Mouse (Mus musculus) megakaryocyte, embryonic 14.5 days (primary cell): Measurements from ENCODE around the gene St3gal3. TPM values are rescaled to one million over a fixed set of nuclear protein-coding genes. Genes with fewer than 3 reads are reported as not detected.

Source experiments
- H3K27me3 ChIP-seq: replicated peaks from 2 replicates; pipeline ENCODE3; 2012; ENCODE audit warnings: inconsistent platforms
- H3K36me3 ChIP-seq: replicated peaks from 2 replicates; pipeline ENCODE3; 2012; ENCODE audit warnings: low read length, inconsistent platforms, mixed read lengths
- H3K4me1 ChIP-seq: 2 replicates; pipeline ENCODE4 v1.6.1; 2012; ENCODE audit warnings: inconsistent platforms
- H3K4me3 ChIP-seq: replicated peaks from 2 replicates; pipeline ENCODE3; 2012; ENCODE audit warnings: moderate library complexity, mild to moderate bottlenecking, inconsistent platforms
- H3K9me3 ChIP-seq: 2 replicates; pipeline ENCODE4 v1.6.1; 2012; ENCODE audit warnings: inconsistent platforms
- FLI1 ChIP-seq: IDR thresholded peaks from 2 replicates; pipeline ENCODE4 v1.6.1; 2012; ENCODE audit warnings: low read length, inconsistent platforms, mixed read lengths
- GATA1 ChIP-seq: IDR thresholded peaks from 3 replicates; pipeline ENCODE4 v1.6.1; 2012; ENCODE audit warnings: mixed read lengths, low read length, inconsistent platforms, borderline replicate concordance
- polyA plus RNA-seq: library from polyadenylated mRNA; stranded (reverse); fragments of >175 nt; gene quantifications from 2 replicates; pipeline ENCODE4 v1.2.3, GENCODE M21; 2012; ENCODE audit warnings: low replicate concordance; ENCODE audit not compliant: insufficient read depth

The St3gal3 gene
- polyA plus RNA-seq, 1 experiment, result 17.4 TPM

DNA sequence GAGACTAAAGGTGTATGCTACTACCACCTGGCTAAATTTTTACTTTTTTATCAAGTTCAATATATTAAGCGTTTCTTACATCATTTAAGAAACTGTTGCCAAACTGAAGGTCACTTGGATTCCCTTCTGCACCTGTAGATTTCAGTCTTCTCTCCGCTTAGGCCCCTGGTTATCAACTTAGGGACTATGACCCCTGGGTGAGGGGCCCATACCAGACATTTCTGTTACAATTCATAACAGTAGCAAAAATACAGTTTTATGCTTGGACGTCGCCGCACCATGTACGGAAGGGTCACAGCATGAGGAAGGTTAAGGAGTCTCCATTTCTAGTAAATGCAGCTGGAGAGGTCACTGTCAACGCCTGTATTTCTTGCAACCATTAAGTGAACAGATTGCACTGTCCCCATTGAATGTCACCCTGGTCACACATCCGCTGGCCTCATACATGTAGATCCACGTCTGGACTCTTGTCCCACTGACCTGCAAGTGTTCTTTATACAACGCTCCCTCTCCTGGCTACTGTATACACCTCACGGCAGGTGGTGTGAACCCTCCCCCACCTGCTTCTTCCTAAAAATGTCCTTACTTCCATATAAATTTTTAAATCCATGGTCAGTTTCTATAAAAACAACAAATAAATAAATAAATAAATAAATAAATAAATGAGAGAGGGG lies 41.8 kb downstream of the St3gal3 start:
- no peak overlapping the region for H3K4me3 ChIP-seq
- no peak for TF ChIP-seq GATA1
- no peak for TF ChIP-seq FLI1
- H3K36me3 ChIP-seq, result peaks cover 4% of the 10 kb centered on the region
- H3K27me3 ChIP-seq, result no peaks in the 10 kb centered on the region
- no peaks in the 10 kb centered on the region for H3K9me3 ChIP-seq
- H3K4me1 ChIP-seq, result peaks cover 25% of the 10 kb centered on the region

- H3K9me3 ChIP-seq, result no peaks in the 10 kb centered on the region
- peaks cover 4% of the 10 kb centered on the region for H3K36me3 ChIP-seq
- TF ChIP-seq FLI1 (no peak), GATA1 (no peak)
- H3K27me3 ChIP-seq, result peaks cover 7% of the 10 kb centered on the region
- peaks cover 38% of the 10 kb centered on the region for H3K4me1 ChIP-seq
- H3K4me3 ChIP-seq, result no peak overlapping the region
These were observed 44.3 kb downstream of the St3gal3 start for GRCm38 (mm10) chr4:118090449-118090848.

- Histone ChIP-seq H3K36me3 (peaks cover 4% of the 10 kb centered on the region), H3K4me3 (peak overlapping the region; percentile 28)
- TF ChIP-seq GATA1 (no peak), FLI1 (no peak)
These were observed 44.8 kb downstream of the St3gal3 start for GRCm38 (mm10) chr4:118089939-118090338.

DNA sequence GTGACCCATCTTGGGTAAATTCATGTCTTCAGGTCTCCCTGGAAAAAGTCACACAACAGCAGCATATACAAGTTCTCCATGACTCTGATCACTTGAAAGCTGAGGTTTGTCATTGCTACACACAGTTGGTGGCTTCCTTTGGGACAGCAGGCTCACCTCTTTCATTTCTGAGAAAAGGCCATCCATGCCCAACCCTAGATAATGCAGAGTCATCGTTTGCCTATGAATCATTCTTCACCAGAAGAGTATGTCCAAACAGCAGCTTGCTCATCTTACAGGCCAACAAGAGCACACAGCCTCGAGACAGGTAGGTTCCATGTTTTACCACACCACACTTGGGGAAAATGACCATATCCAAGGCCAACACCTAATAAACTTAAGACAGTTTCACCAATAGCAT lies 45.9 kb downstream of the St3gal3 start:
- peaks cover 8% of the 10 kb centered on the region for H3K27me3 ChIP-seq
- TF ChIP-seq GATA1, result no peak
- no peak for TF ChIP-seq FLI1
- peaks cover 38% of the 10 kb centered on the region for H3K4me1 ChIP-seq
- no peaks in the 10 kb centered on the region for H3K9me3 ChIP-seq
- H3K36me3 ChIP-seq, result peaks cover 2% of the 10 kb centered on the region
- H3K4me3 ChIP-seq, result no peak overlapping the region

More at GRCm38 (mm10) chr4:118089939-118090338, 44.8 kb downstream of the St3gal3 start:
- Histone ChIP-seq H3K4me1 (peaks cover 38% of the 10 kb centered on the region), H3K27me3 (peaks cover 7% of the 10 kb centered on the region), H3K9me3 (no peaks in the 10 kb centered on the region)

- H3K27me3 ChIP-seq, result peaks cover 8% of the 10 kb centered on the region
- no peak for TF ChIP-seq GATA1
- no peak for TF ChIP-seq FLI1
- peaks cover 47% of the 10 kb centered on the region for H3K4me1 ChIP-seq
- no peaks in the 10 kb centered on the region for H3K9me3 ChIP-seq
- peaks cover 2% of the 10 kb centered on the region for H3K36me3 ChIP-seq
- no peak overlapping the region for H3K4me3 ChIP-seq
These were observed 49.7 kb downstream of the St3gal3 start for GRCm38 (mm10) chr4:118085025-118085424.

GRCm38 (mm10) chr4:118083217-118083951 lies 51.3 kb downstream of the St3gal3 start:
- TF ChIP-seq GATA1 (no peak), FLI1 (no peak)
- Histone ChIP-seq H3K27me3 (peaks cover 8% of the 10 kb centered on the region), H3K4me1 (peaks cover 47% of the 10 kb centered on the region), H3K9me3 (no peaks in the 10 kb centered on the region), H3K4me3 (peak overlapping the region; percentile 70), H3K36me3 (peaks cover 6% of the 10 kb centered on the region)

DNA sequence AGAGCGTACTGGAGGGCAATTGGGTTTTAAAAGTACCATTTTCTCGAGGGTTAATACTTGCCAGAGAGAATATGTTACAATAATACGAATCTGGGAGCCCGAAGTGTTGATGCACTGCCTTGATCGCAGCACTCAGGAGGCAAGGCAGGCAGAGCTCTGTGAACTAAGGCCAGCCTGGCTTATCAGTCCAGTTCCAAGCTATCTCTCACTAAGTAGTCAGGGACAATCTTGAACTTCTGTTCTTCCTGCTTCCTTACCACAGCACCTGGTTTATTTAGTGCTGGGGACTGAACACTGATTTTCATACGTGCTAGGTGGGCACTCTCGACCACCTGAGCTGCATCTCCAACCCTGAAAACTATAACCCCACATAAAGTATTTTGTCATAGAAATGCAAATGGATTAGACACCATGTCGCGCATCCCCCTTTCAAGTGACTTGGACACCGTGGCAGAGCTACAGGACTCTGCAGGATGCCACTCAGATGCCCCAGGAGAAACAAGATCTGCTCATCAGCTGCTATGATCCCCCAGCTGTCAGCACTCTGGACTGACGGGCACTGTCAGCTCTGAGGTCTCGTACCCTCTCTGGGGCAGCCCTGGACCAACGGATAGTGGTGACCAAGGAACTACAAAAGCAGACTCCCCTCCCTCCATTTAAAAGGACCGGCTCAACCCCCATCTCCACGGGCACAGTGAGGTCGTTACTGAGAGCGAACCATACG lies 52.9 kb downstream of the St3gal3 start:
- Histone ChIP-seq H3K9me3 (peaks cover 1% of the 10 kb centered on the region; the same call in 1 of the 2 replicates), H3K4me1 (peaks cover 37% of the 10 kb centered on the region), H3K36me3 (peaks cover 12% of the 10 kb centered on the region), H3K27me3 (peaks cover 8% of the 10 kb centered on the region), H3K4me3 (no peak overlapping the region)
- TF ChIP-seq GATA1 (no peak), FLI1 (no peak)

DNA sequence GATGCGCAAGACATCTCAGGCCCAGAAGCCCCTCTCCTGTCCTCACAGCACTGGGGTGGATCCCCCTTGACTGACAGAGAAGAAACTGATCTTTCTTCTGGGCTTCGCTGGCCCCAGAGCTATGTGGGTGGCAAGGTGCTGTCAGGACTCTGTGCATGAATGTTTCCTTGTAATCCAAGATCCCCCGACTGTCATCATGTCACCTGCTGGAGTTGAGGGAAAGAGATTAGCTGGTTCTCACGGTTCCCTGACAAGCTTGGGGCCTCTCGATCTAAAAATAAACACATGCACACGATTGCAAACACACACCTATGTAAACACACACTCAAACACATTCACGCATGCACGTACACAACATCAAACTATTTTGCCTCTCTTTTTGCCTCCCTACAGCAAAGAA lies 54.2 kb downstream of the St3gal3 start:
- H3K27me3 ChIP-seq, result peaks cover 2% of the 10 kb centered on the region
- TF ChIP-seq FLI1 (no peak), GATA1 (no peak)
- H3K4me1 ChIP-seq, result peaks cover 32% of the 10 kb centered on the region
- H3K9me3 ChIP-seq, result peaks cover 8% of the 10 kb centered on the region; the same call in 1 of the 2 replicates
- H3K4me3 ChIP-seq, result no peak overlapping the region
- H3K36me3 ChIP-seq, result peaks cover 24% of the 10 kb centered on the region

- no peaks in the 10 kb centered on the region for H3K27me3 ChIP-seq
- peaks cover 24% of the 10 kb centered on the region for H3K36me3 ChIP-seq
- H3K4me1 ChIP-seq, result peaks cover 32% of the 10 kb centered on the region
- no peak overlapping the region for H3K4me3 ChIP-seq
- H3K9me3 ChIP-seq, result peaks cover 10% of the 10 kb centered on the region
- no peak for TF ChIP-seq FLI1
- TF ChIP-seq GATA1, result no peak
These were observed 55.5 kb downstream of the St3gal3 start for GRCm38 (mm10) chr4:118079195-118079594.

GRCm38 (mm10) chr4:118078576-118078975 lies 56.1 kb downstream of the St3gal3 start:
- Histone ChIP-seq H3K4me3 (peak overlapping the region; percentile 3), H3K27me3 (no peaks in the 10 kb centered on the region), H3K4me1 (peaks cover 32% of the 10 kb centered on the region), H3K9me3 (peaks cover 16% of the 10 kb centered on the region), H3K36me3 (peaks cover 28% of the 10 kb centered on the region)
- TF ChIP-seq GATA1, result no peak
- no peak for TF ChIP-seq FLI1
